Mouse (Mus musculus): ENCODE measurements around the gene Gm5152. TPM values are rescaled to one million over a fixed set of nuclear protein-coding genes. Genes with fewer than 3 reads are reported as not detected.
"Not testable (repeated sequence)": the region's sequence is repeated elsewhere in the genome, so short reads cannot be mapped to it uniquely, and the experiment has no call there.

The Gm5152 gene
- polyA plus RNA-seq (2015; fragmentation: Nextera tagmentation; extraction: Ambion mirVana): not detected in 2 replicates

DNA sequence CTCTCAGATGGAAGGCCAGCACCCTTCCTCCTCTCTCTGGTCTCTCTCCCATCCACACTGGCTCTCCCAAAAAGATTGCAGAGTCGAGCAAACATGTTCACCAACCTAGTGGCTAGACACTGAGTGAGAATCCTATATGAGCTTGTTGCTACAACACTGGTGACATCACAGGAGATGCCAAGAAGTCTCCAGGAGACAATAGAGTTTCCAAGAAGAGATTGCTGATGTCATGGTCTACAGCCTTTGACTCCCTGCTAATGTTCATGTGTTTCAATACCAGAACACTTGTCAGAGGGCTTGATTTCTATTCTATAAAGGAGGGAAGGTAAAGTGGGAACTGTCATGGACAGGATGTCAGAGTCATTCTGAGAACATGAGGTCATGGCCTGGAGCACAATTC, at the start of gene Gm5152:
Gm5152 (minus strand) TSS at position 101 of the 400 bp plus-strand sequence.
- not testable (repeated sequence) for H3K9me3 ChIP-seq; H3K27ac ChIP-seq (replicated peaks); H3K4me1 ChIP-seq (replicated peaks); H3K27me3 ChIP-seq; ATAC-seq (ENCODE audit: low read depth); H3K4me2 ChIP-seq; H3K36me3 ChIP-seq; H3K9ac ChIP-seq; H3K4me3 ChIP-seq
- WGBS: no CpG with 5 or more reads among the region's 1 CpGs

DNA sequence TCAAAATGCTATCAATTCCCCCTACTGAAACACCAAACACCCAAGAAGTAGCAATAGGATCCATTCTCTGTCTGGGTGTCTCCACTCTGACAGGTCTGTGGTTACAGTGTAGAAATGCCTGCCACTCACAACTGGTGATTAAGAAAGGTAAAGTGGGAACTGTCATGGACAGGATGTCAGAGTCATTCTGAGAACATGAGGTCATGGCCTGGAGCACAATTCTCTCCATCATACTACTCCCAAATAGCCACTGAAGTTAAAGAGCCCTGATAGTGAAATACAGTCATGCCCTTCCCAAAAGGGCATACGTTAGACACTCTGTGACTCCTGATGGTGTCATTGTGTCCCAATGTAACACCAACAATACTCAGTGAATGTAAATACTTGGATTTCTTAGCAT, 8.4 kb upstream of the Gm5152 start:
- H3K9ac ChIP-seq; H3K27ac ChIP-seq (replicated peaks); H3K4me3 ChIP-seq; H3K27me3 ChIP-seq; H3K9me3 ChIP-seq; ATAC-seq (ENCODE audit: low read depth); H3K36me3 ChIP-seq; H3K4me2 ChIP-seq; H3K4me1 ChIP-seq (replicated peaks): not testable (repeated sequence)
- 97% methylated on average over 1 of the region's 1 CpGs for WGBS

DNA sequence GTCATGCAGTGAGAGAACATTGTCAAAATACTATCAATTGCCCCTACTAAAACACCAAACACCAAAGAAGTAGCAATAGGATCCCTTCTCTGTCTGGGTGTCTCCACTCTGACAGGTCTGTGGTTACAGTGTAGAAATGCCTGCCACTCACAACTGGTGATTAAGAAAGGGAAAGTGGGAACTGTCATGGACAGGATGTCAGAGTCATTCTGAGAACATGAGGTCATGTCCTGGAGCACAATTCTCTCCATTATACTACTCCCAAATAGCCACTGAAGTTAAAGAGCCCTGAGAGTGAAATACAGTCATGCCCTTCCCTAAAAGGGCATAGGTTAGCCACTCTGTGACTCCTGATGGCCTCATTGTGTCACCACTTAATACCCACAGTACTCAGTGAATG, 556 bp downstream of the Gm5152 start:
- not testable (repeated sequence) for H3K4me1 ChIP-seq (replicated peaks)

DNA sequence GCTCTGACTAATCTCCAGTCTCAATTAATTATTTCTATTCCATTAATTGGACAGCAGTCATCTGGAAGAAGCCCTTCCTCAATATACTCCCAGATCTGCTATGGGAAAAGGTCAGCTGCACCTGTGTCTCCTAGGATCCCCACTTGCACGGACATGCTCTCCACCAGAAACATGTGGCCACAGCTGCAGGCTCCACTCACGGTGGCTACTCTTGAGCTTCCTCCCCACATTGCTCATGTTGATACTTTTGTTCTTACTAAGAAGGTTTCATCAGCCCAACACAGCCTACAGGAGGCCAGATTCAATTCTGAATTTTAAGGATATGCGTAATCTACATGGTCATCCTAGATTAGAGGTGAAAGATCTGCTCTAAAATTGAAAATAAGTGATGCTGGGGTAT, 5.9 kb downstream of the Gm5152 start:
- H3K9ac ChIP-seq; H3K4me2 ChIP-seq; H3K4me1 ChIP-seq (replicated peaks); H3K4me3 ChIP-seq; H3K36me3 ChIP-seq; H3K9me3 ChIP-seq; H3K27ac ChIP-seq (replicated peaks); ATAC-seq (ENCODE audit: low read depth); H3K27me3 ChIP-seq: not testable (repeated sequence)
- WGBS: 86% methylated on average over 3 of the region's 3 CpGs

More for the DNA sequence above, 556 bp downstream of the Gm5152 start:
- H3K27ac ChIP-seq (replicated peaks); H3K36me3 ChIP-seq; ATAC-seq (ENCODE audit: low read depth); H3K4me3 ChIP-seq; H3K27me3 ChIP-seq; H3K4me2 ChIP-seq; H3K9ac ChIP-seq; H3K9me3 ChIP-seq: not testable (repeated sequence)

DNA sequence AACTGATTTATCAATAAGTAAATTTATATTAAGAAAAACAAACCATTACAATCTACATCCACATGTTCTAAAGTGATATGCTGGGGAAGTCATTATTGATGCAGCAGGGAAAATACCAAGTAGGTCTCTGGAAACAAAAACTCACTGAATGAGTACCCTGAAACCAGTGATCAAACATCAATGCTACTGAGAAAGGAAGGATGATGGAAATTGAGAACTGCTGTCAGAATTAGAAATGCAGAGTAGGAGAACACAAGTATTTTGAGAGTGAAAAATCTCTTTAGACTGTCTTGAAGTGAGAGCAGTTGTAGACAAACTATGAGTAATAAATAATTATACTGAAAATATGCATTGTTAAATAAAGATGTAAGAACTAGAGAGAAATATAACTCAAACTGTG, 26.0 kb downstream of the Gm5152 start:
- no peaks in the 10 kb centered on the region for H3K27me3 ChIP-seq
- no peak for ATAC-seq (ENCODE audit: low read depth)
- no peak overlapping the region for H3K9ac ChIP-seq
- H3K4me2 ChIP-seq: no peak overlapping the region
- H3K4me1 ChIP-seq (replicated peaks): no peaks in the 10 kb centered on the region
- H3K36me3 ChIP-seq: no peaks in the 10 kb centered on the region
- no peak overlapping the region for H3K27ac ChIP-seq (replicated peaks)
- no peak overlapping the region for H3K4me3 ChIP-seq
- no peaks in the 10 kb centered on the region for H3K9me3 ChIP-seq

DNA sequence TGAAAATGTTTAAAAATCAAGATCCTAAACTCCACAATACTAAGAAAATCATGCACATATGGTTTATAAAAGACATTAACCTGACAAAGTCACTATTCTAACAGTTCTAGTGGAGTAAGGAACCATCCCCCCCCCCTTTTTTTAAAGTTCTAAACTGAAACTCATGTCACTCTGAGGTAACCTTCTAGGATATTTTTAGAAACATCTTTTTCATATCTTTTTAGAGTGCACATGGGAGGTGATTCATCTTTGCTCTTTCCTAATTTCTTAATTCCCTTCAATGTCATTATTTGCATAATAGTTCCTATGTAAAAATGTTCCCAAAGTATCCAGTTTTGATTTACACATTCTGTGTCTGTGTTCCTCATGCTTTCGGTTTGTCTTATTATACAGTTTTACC, 43.3 kb downstream of the Gm5152 start:
- 92% methylated on average over 1 of the region's 1 CpGs for WGBS
- Histone ChIP-seq H3K4me3 (no peak overlapping the region), H3K9me3 (no peaks in the 10 kb centered on the region), H3K9ac (no peak overlapping the region), H3K4me1 (replicated peaks) (no peaks in the 10 kb centered on the region), H3K36me3 (no peaks in the 10 kb centered on the region), H3K27ac (replicated peaks) (no peak overlapping the region), H3K4me2 (no peak overlapping the region), H3K27me3 (no peaks in the 10 kb centered on the region)
- no peak for ATAC-seq (ENCODE audit: low read depth)

DNA sequence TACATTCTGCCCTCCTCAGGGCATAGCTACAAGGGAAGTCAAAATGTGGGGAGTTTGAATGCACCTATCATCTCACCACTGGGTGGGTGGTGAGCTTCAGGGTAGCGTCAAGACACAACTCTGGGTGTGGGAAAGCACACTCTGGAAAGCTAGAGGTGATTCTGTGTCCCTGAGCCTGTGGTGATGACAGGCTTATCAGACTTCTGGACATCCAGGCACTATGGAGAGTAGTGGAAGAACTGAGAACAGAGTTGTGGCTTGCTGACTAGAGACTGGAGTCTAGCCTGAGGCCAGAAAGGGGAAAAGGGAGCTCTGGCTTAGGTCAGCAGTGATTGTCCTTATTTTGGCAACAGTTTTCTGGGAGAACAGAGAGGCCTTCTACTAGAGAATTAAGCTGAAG, 49.4 kb downstream of the Gm5152 start:
- Histone ChIP-seq H3K36me3 (no peaks in the 10 kb centered on the region), H3K4me1 (replicated peaks) (no peaks in the 10 kb centered on the region), H3K4me2 (no peak overlapping the region), H3K27me3 (no peaks in the 10 kb centered on the region), H3K27ac (replicated peaks) (no peak overlapping the region), H3K9ac (no peak overlapping the region), H3K9me3 (no peaks in the 10 kb centered on the region), H3K4me3 (no peak overlapping the region)
- WGBS: 90% methylated on average over 1 of the region's 1 CpGs
- ATAC-seq (ENCODE audit: low read depth): no peak
